Mouse (Mus musculus): ENCODE measurements around the gene Nlrp3.

- TF ChIP-seq CTCF (IDR thresholded peaks at IDR 0.05; ENCODE audit: low read depth) (no peak), EP300 (IDR thresholded peaks at IDR 0.05; ENCODE audit: low read depth) (no peak)
These were observed 27.0 kb upstream of the Nlrp3 start for GRCm38 (mm10) chr11:59514381-59514780.

Measured in liver, postnatal 0 days (tissue).